ENCODE assay signal across 17 mouse cellular contexts in genomic region chr13:102131459-102131858, GRCm38 (mm10).
"Had no signal": no experiment of that assay in that cellular context is flagged by ENCODE, and none has a peak within 500 bp of the region (broad histone marks: within the 10 kb centered on the region; RNA-seq: fewer than 3 reads in every experiment).

No protein-coding gene starts in this region.

- H3K9me3 ChIP-seq: midbrain, embryonic 10.5 days; midbrain, embryonic 12.5 days; neural tube, embryonic 13.5 days; neural tube, embryonic 15.5 days had no signal

- H3K36me3 ChIP-seq: midbrain, embryonic 10.5 days; midbrain, embryonic 12.5 days; neural tube, embryonic 13.5 days; neural tube, embryonic 15.5 days had no signal

- H3K4me1 ChIP-seq: neural tube, embryonic 15.5 days had no signal

- H3K27ac ChIP-seq: midbrain, embryonic 10.5 days; midbrain, embryonic 12.5 days; neural tube, embryonic 13.5 days; neural tube, embryonic 15.5 days had no signal

- H3K27me3 ChIP-seq: midbrain, embryonic 12.5 days; neural tube, embryonic 13.5 days; neural tube, embryonic 15.5 days had no signal

- H3K9ac ChIP-seq: lung, embryonic 14.5 days; midbrain, embryonic 12.5 days; neural tube, embryonic 13.5 days; neural tube, embryonic 15.5 days had no signal

- H3K4me3 ChIP-seq: midbrain, embryonic 10.5 days; midbrain, embryonic 12.5 days; myocyte; neural tube, embryonic 13.5 days; neural tube, embryonic 15.5 days had no signal

- DNase-seq: lung, adult 18-20 months; lung, embryonic 14.5 days; lung, postnatal 10 days; lung, postnatal 4 days; midbrain, embryonic 14.5 days; right cerebral cortex, adult 18-20 months; right cerebral cortex, postnatal 25 days; spleen, adult 18-20 months; thymus, adult 18-20 months; thymus, postnatal 14 days; thymus, postnatal 36 days had no signal

- H3K4me2 ChIP-seq: lung, embryonic 14.5 days; midbrain, embryonic 12.5 days; neural tube, embryonic 13.5 days; neural tube, embryonic 15.5 days had no signal

- ATAC-seq: midbrain, embryonic 16.5 days had no signal
